Mouse (Mus musculus): ENCODE measurements around the gene Gm6763. TPM values are rescaled to one million over a fixed set of nuclear protein-coding genes. Genes with fewer than 3 reads are reported as not detected.

Gene Gm6763
- total RNA-seq (2023), result not detected

DNA sequence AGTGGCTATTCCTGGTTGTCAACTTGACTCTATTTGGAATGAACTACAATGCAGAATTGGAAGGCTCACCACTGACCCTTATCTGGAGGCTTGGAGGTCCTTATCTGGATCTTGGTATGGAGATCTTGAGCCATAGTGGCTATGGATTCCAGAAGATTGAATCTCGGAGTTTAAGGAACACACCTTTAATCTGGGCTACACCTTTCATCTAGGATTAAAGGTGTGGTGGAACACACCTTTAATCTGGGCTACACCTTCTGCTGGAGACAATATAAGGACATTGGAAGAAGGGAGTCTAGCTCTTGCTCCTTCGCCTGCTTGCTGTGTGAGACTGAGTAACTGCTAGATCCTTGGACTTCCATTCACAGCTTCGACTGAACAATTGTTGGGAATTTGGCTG lies at the start of gene Gm6763:
Gm6763 (plus strand) TSS at position 301 of the 400 bp plus-strand sequence.

GRCm38 (mm10) chr10:104142687-104143086 lies 8.6 kb upstream of the Gm6763 start, which contains the start of gene Gm21293:
Gene Gm21293 (plus strand): TSS chr10:104142987.

DNA sequence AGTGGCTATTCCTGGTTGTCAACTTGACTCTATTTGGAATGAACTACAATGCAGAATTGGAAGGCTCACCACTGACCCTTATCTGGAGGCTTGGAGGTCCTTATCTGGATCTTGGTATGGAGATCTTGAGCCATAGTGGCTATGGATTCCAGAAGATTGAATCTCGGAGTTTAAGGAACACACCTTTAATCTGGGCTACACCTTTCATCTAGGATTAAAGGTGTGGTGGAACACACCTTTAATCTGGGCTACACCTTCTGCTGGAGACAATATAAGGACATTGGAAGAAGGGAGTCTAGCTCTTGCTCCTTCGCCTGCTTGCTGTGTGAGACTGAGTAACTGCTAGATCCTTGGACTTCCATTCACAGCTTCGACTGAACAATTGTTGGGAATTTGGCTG lies 8.4 kb downstream of the Gm6763 start, which contains the start of gene Gm8764:
Gm8764 (plus strand) TSS at position 301 of the 400 bp plus-strand sequence.

GRCm38 (mm10) chr10:104168215-104168614 lies 16.9 kb downstream of the Gm6763 start, which contains the start of gene Gm21304:
Gene Gm21304 (plus strand): TSS chr10:104168515.

DNA sequence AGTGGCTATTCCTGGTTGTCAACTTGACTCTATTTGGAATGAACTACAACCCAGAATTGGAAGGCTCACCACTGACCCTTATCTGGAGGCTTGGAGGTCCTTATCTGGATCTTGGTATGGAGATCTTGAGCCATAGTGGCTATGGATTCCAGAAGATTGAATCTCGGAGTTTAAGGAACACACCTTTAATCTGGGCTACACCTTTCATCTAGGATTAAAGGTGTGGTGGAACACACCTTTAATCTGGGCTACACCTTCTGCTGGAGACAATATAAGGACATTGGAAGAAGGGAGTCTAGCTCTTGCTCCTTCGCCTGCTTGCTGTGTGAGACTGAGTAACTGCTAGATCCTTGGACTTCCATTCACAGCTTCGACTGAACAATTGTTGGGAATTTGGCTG lies 25.4 kb downstream of the Gm6763 start, which contains the start of gene Gm21312:
Gm21312 (plus strand) TSS at position 301 of the 400 bp plus-strand sequence.

DNA sequence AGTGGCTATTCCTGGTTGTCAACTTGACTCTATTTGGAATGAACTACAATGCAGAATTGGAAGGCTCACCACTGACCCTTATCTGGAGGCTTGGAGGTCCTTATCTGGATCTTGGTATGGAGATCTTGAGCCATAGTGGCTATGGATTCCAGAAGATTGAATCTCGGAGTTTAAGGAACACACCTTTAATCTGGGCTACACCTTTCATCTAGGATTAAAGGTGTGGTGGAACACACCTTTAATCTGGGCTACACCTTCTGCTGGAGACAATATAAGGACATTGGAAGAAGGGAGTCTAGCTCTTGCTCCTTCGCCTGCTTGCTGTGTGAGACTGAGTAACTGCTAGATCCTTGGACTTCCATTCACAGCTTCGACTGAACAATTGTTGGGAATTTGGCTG lies 33.9 kb downstream of the Gm6763 start, which contains the start of gene Gm20765:
Gm20765 (plus strand) TSS at position 301 of the 400 bp plus-strand sequence.

GRCm38 (mm10) chr10:104193742-104194141 lies 42.4 kb downstream of the Gm6763 start, which contains the start of gene Gm4340:
Gene Gm4340 (plus strand): TSS chr10:104194042.

Other genes with a start within 250 kb of the Gm6763 start
- gene Gm21293, start 8.5 kb upstream of the Gm6763 start, total RNA-seq (2023), result not detected
- gene Gm8764, start 8.5 kb downstream of the Gm6763 start, total RNA-seq (2023), result not detected
- gene Gm21304, start 17.0 kb downstream of the Gm6763 start, total RNA-seq (2023), result not detected
- not detected for gene Gm21312, start 25.5 kb downstream of the Gm6763 start, total RNA-seq (2023)
- gene Gm20765, start 34.0 kb downstream of the Gm6763 start, total RNA-seq (2023), result not detected
- not detected for gene Gm4340, start 42.5 kb downstream of the Gm6763 start, total RNA-seq (2023)

Data from T-cell, adult 66 days (primary cell).